In genomic region chr9:79961630-79962285, GRCm38 (mm10) we compare ENCODE assay signal across 8 mouse cellular contexts. TPM values are rescaled to one million over a fixed set of nuclear protein-coding genes. Genes with fewer than 3 reads are reported as not detected.
DNase-seq lines count a peak whose midpoint lies in the region; ATAC-seq lines count a peak whose summit lies in the region.

No protein-coding gene starts in this region.

- H3K9me3 ChIP-seq in heart, embryonic 10.5 days, result no peaks in the 10 kb centered on the region
- no peaks in the 10 kb centered on the region for H3K9me3 ChIP-seq in intestine, embryonic 15.5 days
- H3K9me3 ChIP-seq in limb, embryonic 10.5 days (replicated peaks), result no peaks in the 10 kb centered on the region
- no peaks in the 10 kb centered on the region for H3K9me3 ChIP-seq in midbrain, embryonic 16.5 days (replicated peaks; ENCODE audit: control insufficient read depth, low read length, poor library complexity, severe bottlenecking)

- peak; percentile 61 for ATAC-seq in intestine, embryonic 15.5 days
- ATAC-seq in midbrain, embryonic 16.5 days, result peak; percentile 96

- no peaks in the 10 kb centered on the region for H3K27me3 ChIP-seq in heart, embryonic 10.5 days (ENCODE audit: insufficient read depth, poor library complexity, severe bottlenecking)
- no peaks in the 10 kb centered on the region for H3K27me3 ChIP-seq in intestine, embryonic 15.5 days (replicated peaks)
- no peaks in the 10 kb centered on the region for H3K27me3 ChIP-seq in limb, embryonic 10.5 days (ENCODE audit: low read depth, poor library complexity, severe bottlenecking)
- H3K27me3 ChIP-seq in midbrain, embryonic 16.5 days (ENCODE audit: control insufficient read depth, insufficient read depth, low read depth, low read length), result no peaks in the 10 kb centered on the region

- no peak overlapping the region for H3K9ac ChIP-seq in intestine, embryonic 15.5 days
- H3K9ac ChIP-seq in midbrain, embryonic 16.5 days (ENCODE audit: low read depth, low read length), result peak overlapping the region; percentile 46

- peak overlapping the region; percentile 33; the same call in 1 of the 2 replicates for H3K4me2 ChIP-seq in intestine, embryonic 15.5 days (replicated peaks)
- peak overlapping the region; percentile 55 for H3K4me2 ChIP-seq in midbrain, embryonic 16.5 days (ENCODE audit: low read length)

- peaks cover 18% of the 10 kb centered on the region for H3K4me1 ChIP-seq in heart, embryonic 10.5 days
- H3K4me1 ChIP-seq in intestine, embryonic 15.5 days (replicated peaks), result 0 out of 2 replicates have a peak, but pooled peaks cover 3% of the 10 kb centered on the region
- H3K4me1 ChIP-seq in limb, embryonic 10.5 days, result no peaks in the 10 kb centered on the region
- H3K4me1 ChIP-seq in midbrain, embryonic 16.5 days (ENCODE audit: control insufficient read depth, insufficient read depth, low read length), result no peaks in the 10 kb centered on the region

- peaks cover 9% of the 10 kb centered on the region; the same call in 1 of the 2 replicates for H3K36me3 ChIP-seq in heart, embryonic 10.5 days
- no peaks in the 10 kb centered on the region for H3K36me3 ChIP-seq in intestine, embryonic 15.5 days
- H3K36me3 ChIP-seq in limb, embryonic 10.5 days, result no peaks in the 10 kb centered on the region
- no peaks in the 10 kb centered on the region for H3K36me3 ChIP-seq in midbrain, embryonic 16.5 days (ENCODE audit: control insufficient read depth, insufficient read depth, low read length)

- H3K27ac ChIP-seq in heart, embryonic 10.5 days, result no peak overlapping the region
- H3K27ac ChIP-seq in intestine, embryonic 15.5 days, result peak overlapping the region; percentile 25
- peak overlapping the region; percentile 9; the same call in 1 of the 2 replicates for H3K27ac ChIP-seq in limb, embryonic 10.5 days
- peak overlapping the region; percentile 63; the same call in 1 of the 2 replicates for H3K27ac ChIP-seq in midbrain, embryonic 16.5 days (ENCODE audit: low read length)

- 61% methylated on average over 16 of the region's 16 CpGs for WGBS in heart, embryonic 10.5 days
- WGBS in intestine, embryonic 15.5 days, result 54% methylated on average over 16 of the region's 16 CpGs
- WGBS in limb, embryonic 10.5 days, result 80% methylated on average over 16 of the region's 16 CpGs
- 53% methylated on average over 16 of the region's 16 CpGs for WGBS in midbrain, embryonic 16.5 days

- no peak overlapping the region for H3K4me3 ChIP-seq in heart, embryonic 10.5 days
- H3K4me3 ChIP-seq in intestine, embryonic 15.5 days (replicated peaks), result no peak overlapping the region
- H3K4me3 ChIP-seq in limb, embryonic 10.5 days, result no peak overlapping the region
- H3K4me3 ChIP-seq in midbrain, embryonic 16.5 days (ENCODE audit: low read depth, low read length), result peak overlapping the region; percentile 33

- DNase-seq in heart, adult 11 months, result peak; percentile 99
- DNase-seq in heart, embryonic 10.5 days (ENCODE audit: low spot score), result no peak
- DNase-seq in embryo, embryonic 10 days (ENCODE audit: low spot score), result peak; percentile 30
- peak; percentile 77 to 88 for DNase-seq in heart, adult 18-20 months
- DNase-seq in limb, embryonic 10.5 days (ENCODE audit: low spot score), result no peak
- DNase-seq in thymus, postnatal 36 days, result no peak

RNA-seq across cellular contexts. Expression of gene Filip1, which starts 50.9 kb away (rescaled TPM):
- polyA plus RNA-seq in heart, embryonic 10.5 days (2016; fragmentation: Nextera tagmentation; extraction: Ambion mirVana), result 11.7 and 19.0 TPM in 2 replicates
- 10 to 100 TPM; 79.3 to 88.2 TPM for total RNA-seq in heart, adult 18-20 months (2021)
- 6.0 and 6.3 TPM in 2 replicates for polyA plus RNA-seq in intestine, embryonic 15.5 days (2015; fragmentation: Nextera tagmentation; extraction: Ambion mirVana)
- 0.75 and 0.88 TPM in 2 replicates for polyA plus RNA-seq in limb, embryonic 10.5 days (2016; fragmentation: Nextera tagmentation; extraction: Ambion mirVana)
- 3.9 and 4.0 TPM in 2 replicates for polyA plus RNA-seq in midbrain, embryonic 16.5 days (2015; fragmentation: Nextera tagmentation; extraction: Ambion mirVana)

Comparison
In these comparisons a context has a peak if more than half of its experiments do, and no peak if none do; other contexts are left out.
1. DNase-seq: peak in heart, adult 11 months (single experiment), embryo, embryonic 10 days (single experiment) and heart, adult 18-20 months (2 of 2); none in heart, embryonic 10.5 days (single experiment), limb, embryonic 10.5 days (single experiment) and thymus, postnatal 36 days (0 of 2).